Mouse (Mus musculus): ENCODE measurements at regions not wholly inside any gene's neighbourhood (a gene's known extent, or its start where the extent isn't known, plus 50 kb on each side); places are given as distances from the start of the nearest gene placed in this dataset.

GRCm38 (mm10) chr1:189584831-189585230, 103.1 kb downstream of the Cenpf start:
- 49% methylated on average over 3 of the region's 3 CpGs for WGBS
- Histone ChIP-seq H3K9ac (ENCODE audit: low read length) (no peak overlapping the region), H3K36me3 (ENCODE audit: control insufficient read depth, insufficient read depth, low read length) (no peaks in the 10 kb centered on the region), H3K4me1 (replicated peaks; ENCODE audit: control insufficient read depth, insufficient read depth, low read length) (no peaks in the 10 kb centered on the region), H3K27me3 (ENCODE audit: control insufficient read depth, insufficient read depth, low read depth, low read length) (no peaks in the 10 kb centered on the region), H3K4me2 (ENCODE audit: low read depth, low read length) (no peak overlapping the region), H3K9me3 (ENCODE audit: control insufficient read depth, low read length) (no peaks in the 10 kb centered on the region), H3K4me3 (ENCODE audit: low read length) (no peak overlapping the region), H3K27ac (ENCODE audit: low read length) (no peak overlapping the region)
- no peak for ATAC-seq (ENCODE audit: low read depth)

GRCm38 (mm10) chr1:189581427-189581826, 106.5 kb downstream of the Cenpf start:
- Histone ChIP-seq H3K27me3 (ENCODE audit: control insufficient read depth, insufficient read depth, low read depth, low read length) (no peaks in the 10 kb centered on the region), H3K4me3 (ENCODE audit: low read length) (no peak overlapping the region), H3K4me2 (ENCODE audit: low read depth, low read length) (no peak overlapping the region), H3K9ac (ENCODE audit: low read length) (no peak overlapping the region), H3K27ac (ENCODE audit: low read length) (no peak overlapping the region), H3K4me1 (replicated peaks; ENCODE audit: control insufficient read depth, insufficient read depth, low read length) (no peaks in the 10 kb centered on the region), H3K9me3 (ENCODE audit: control insufficient read depth, low read length) (no peaks in the 10 kb centered on the region), H3K36me3 (ENCODE audit: control insufficient read depth, insufficient read depth, low read length) (no peaks in the 10 kb centered on the region)
- 0 out of 2 replicates have a peak, but pooled peaks have one; percentile 21 for ATAC-seq (ENCODE audit: low read depth)
- WGBS = 67% methylated on average over 4 of the region's 4 CpGs

DNA sequence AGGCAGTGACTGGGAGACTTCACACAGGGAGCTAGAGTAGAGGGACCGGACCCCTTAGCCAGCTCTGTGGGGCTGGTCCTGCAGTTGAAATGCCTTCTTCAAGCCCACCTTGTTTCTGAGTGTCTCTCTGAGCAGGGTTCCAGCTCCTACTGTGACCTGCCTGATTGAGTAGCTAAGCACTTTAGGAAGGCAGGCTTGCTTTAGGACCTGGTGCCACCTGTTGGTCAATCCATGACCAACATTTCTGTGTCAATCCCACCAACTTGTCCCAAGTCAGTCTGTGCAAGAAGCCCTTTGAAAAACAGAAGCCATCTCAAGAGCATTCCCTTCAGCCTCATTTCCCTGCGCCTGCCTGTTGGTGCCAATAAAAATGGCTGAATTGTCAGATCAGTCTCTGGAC, 108.5 kb downstream of the Cenpf start:
- Histone ChIP-seq H3K9me3 (ENCODE audit: control insufficient read depth, low read length) (no peaks in the 10 kb centered on the region), H3K36me3 (ENCODE audit: control insufficient read depth, insufficient read depth, low read length) (no peaks in the 10 kb centered on the region), H3K4me1 (replicated peaks; ENCODE audit: control insufficient read depth, insufficient read depth, low read length) (no peaks in the 10 kb centered on the region), H3K27me3 (ENCODE audit: control insufficient read depth, insufficient read depth, low read depth, low read length) (no peaks in the 10 kb centered on the region), H3K9ac (ENCODE audit: low read length) (no peak overlapping the region), H3K4me3 (ENCODE audit: low read length) (no peak overlapping the region), H3K4me2 (ENCODE audit: low read depth, low read length) (no peak overlapping the region), H3K27ac (ENCODE audit: low read length) (no peak overlapping the region)
- ATAC-seq (ENCODE audit: low read depth) = peak; percentile 73
- 63% methylated on average over 2 of the region's 2 CpGs for WGBS

GRCm38 (mm10) chr1:189576311-189577002, 111.4 kb downstream of the Cenpf start:
- WGBS = 40% methylated on average over 11 of the region's 11 CpGs
- Histone ChIP-seq H3K4me3 (ENCODE audit: low read length) (no peak overlapping the region), H3K9me3 (ENCODE audit: control insufficient read depth, low read length) (no peaks in the 10 kb centered on the region), H3K27me3 (ENCODE audit: control insufficient read depth, insufficient read depth, low read depth, low read length) (no peaks in the 10 kb centered on the region), H3K4me2 (ENCODE audit: low read depth, low read length) (no peak overlapping the region), H3K4me1 (replicated peaks; ENCODE audit: control insufficient read depth, insufficient read depth, low read length) (no peaks in the 10 kb centered on the region), H3K9ac (ENCODE audit: low read length) (no peak overlapping the region), H3K27ac (ENCODE audit: low read length) (no peak overlapping the region), H3K36me3 (ENCODE audit: control insufficient read depth, insufficient read depth, low read length) (no peaks in the 10 kb centered on the region)
- peak; percentile 71; the same call in 1 of the 2 replicates for ATAC-seq (ENCODE audit: low read depth)

GRCm38 (mm10) chr1:189575525-189576240, 112.2 kb downstream of the Cenpf start:
- Histone ChIP-seq H3K36me3 (ENCODE audit: control insufficient read depth, insufficient read depth, low read length) (no peaks in the 10 kb centered on the region), H3K27me3 (ENCODE audit: control insufficient read depth, insufficient read depth, low read depth, low read length) (no peaks in the 10 kb centered on the region), H3K4me2 (ENCODE audit: low read depth, low read length) (no peak overlapping the region), H3K9me3 (ENCODE audit: control insufficient read depth, low read length) (no peaks in the 10 kb centered on the region), H3K27ac (ENCODE audit: low read length) (no peak overlapping the region), H3K9ac (ENCODE audit: low read length) (no peak overlapping the region), H3K4me3 (ENCODE audit: low read length) (no peak overlapping the region), H3K4me1 (replicated peaks; ENCODE audit: control insufficient read depth, insufficient read depth, low read length) (no peaks in the 10 kb centered on the region)
- WGBS = 87% methylated on average over 10 of the region's 10 CpGs
- no peak for ATAC-seq (ENCODE audit: low read depth)

DNA sequence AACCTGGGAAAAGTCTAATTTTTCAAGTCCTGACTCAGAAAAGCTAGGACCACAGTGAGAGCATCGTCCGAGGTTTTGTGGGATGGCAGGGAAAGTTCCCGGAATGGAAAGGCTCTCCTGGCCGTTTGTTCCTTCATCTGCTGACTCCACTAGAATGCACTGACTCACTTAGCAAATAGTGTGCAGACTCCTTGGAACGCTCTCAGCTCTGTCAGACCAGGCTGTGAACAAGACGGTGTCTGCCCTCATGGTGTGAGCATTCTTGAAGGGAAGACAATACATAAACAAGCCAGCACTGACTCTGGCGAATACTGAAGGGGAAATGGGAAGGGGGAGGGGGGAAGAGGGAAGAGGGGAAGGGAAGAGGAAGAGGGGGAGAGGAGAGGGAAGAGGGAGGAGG, 121.4 kb downstream of the Cenpf start:
- Histone ChIP-seq H3K9me3 (ENCODE audit: control insufficient read depth, low read length) (no peaks in the 10 kb centered on the region), H3K4me2 (ENCODE audit: low read depth, low read length) (no peak overlapping the region), H3K4me1 (replicated peaks; ENCODE audit: control insufficient read depth, insufficient read depth, low read length) (no peaks in the 10 kb centered on the region; the same call in 1 of the 2 replicates), H3K36me3 (ENCODE audit: control insufficient read depth, insufficient read depth, low read length) (no peaks in the 10 kb centered on the region), H3K27ac (ENCODE audit: low read length) (no peak overlapping the region), H3K9ac (ENCODE audit: low read length) (no peak overlapping the region), H3K27me3 (ENCODE audit: control insufficient read depth, insufficient read depth, low read depth, low read length) (no peaks in the 10 kb centered on the region), H3K4me3 (ENCODE audit: low read length) (no peak overlapping the region)
- ATAC-seq (ENCODE audit: low read depth) = peak; percentile 87
- WGBS = 7% methylated on average over 7 of the region's 7 CpGs

DNA sequence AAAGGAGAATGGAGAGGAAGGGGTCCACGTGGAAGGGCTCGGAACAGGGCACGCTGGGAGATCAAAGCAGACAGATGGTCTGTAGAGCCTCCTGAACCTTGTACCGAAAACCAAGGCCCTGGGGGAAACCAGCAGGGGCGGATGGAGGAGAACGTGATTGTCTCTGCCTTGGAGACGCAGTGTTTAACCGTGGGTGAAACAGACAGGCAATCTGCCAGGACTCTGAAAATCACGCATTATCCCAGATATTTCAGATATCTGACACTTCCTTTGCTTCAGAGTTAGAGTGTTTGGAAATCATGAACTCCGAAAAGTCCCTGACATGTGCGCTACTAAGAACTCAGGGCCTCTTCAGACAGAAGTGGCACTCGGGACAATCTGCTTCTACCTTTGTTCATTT, 126.1 kb downstream of the Cenpf start:
- H3K4me3 ChIP-seq (ENCODE audit: low read length) = no peak overlapping the region
- no peak overlapping the region for H3K9ac ChIP-seq (ENCODE audit: low read length)
- no peaks in the 10 kb centered on the region for H3K9me3 ChIP-seq (ENCODE audit: control insufficient read depth, low read length)
- H3K4me1 ChIP-seq (replicated peaks; ENCODE audit: control insufficient read depth, insufficient read depth, low read length) = no peaks in the 10 kb centered on the region; the same call in 1 of the 2 replicates
- no peak overlapping the region for H3K4me2 ChIP-seq (ENCODE audit: low read depth, low read length)
- no peak overlapping the region for H3K27ac ChIP-seq (ENCODE audit: low read length)
- no peaks in the 10 kb centered on the region for H3K36me3 ChIP-seq (ENCODE audit: control insufficient read depth, insufficient read depth, low read length)
- peak; percentile 29; the same call in 1 of the 2 replicates for ATAC-seq (ENCODE audit: low read depth)
- H3K27me3 ChIP-seq (ENCODE audit: control insufficient read depth, insufficient read depth, low read depth, low read length) = no peaks in the 10 kb centered on the region
- WGBS = 51% methylated on average over 12 of the region's 12 CpGs

DNA sequence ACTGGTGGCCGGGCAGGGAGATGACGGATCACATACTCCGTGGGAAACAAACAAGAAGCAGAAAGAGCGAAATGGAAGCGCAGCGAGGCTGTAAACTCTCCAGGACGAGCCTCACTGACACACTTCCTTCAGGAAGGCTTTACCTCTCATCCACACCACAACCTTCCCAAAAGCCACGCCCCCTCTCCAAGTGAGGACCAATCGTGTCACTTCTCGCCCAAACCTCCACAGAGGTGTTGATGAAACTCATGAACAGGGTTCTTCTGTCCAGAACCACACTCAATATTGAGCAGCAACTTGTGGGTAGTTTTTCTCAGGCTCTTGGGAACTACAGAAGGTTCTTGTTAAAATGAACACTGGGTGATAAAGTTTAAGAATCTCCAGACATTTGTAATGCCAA, 127.3 kb downstream of the Cenpf start:
- Histone ChIP-seq H3K9ac (ENCODE audit: low read length) (no peak overlapping the region), H3K27me3 (ENCODE audit: control insufficient read depth, insufficient read depth, low read depth, low read length) (no peaks in the 10 kb centered on the region), H3K36me3 (ENCODE audit: control insufficient read depth, insufficient read depth, low read length) (no peaks in the 10 kb centered on the region), H3K4me3 (ENCODE audit: low read length) (no peak overlapping the region), H3K9me3 (ENCODE audit: control insufficient read depth, low read length) (peaks cover under 1% of the 10 kb centered on the region; the same call in 1 of the 2 replicates), H3K4me2 (ENCODE audit: low read depth, low read length) (no peak overlapping the region), H3K4me1 (replicated peaks; ENCODE audit: control insufficient read depth, insufficient read depth, low read length) (no peaks in the 10 kb centered on the region), H3K27ac (ENCODE audit: low read length) (no peak overlapping the region)
- no peak for ATAC-seq (ENCODE audit: low read depth)
- 23% methylated on average over 10 of the region's 10 CpGs for WGBS

DNA sequence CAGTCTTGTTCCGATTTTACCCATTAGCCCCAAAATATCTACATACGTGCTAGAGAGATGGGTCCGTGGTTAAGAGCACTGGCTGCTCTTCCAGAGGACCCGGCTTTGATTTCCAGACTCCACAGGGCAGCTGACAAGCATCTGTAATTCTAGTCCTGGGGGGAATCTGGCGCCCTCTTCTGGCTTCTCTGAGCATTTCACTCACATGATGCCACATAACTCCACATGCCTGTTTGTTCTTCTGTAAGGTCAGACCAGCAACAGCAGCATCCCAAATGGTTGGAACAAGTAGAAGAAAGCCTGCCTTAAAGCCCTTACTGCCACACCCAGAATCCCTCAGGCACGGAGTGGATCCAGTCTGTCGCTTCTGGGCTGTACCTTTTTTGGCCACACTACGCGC, 137.0 kb downstream of the Cenpf start:
- no peaks in the 10 kb centered on the region for H3K36me3 ChIP-seq (ENCODE audit: control insufficient read depth, insufficient read depth, low read length)
- peaks cover 3% of the 10 kb centered on the region; the same call in 1 of the 2 replicates for H3K4me1 ChIP-seq (replicated peaks; ENCODE audit: control insufficient read depth, insufficient read depth, low read length)
- H3K27me3 ChIP-seq (ENCODE audit: control insufficient read depth, insufficient read depth, low read depth, low read length) = no peaks in the 10 kb centered on the region
- no peak for ATAC-seq (ENCODE audit: low read depth)
- peaks cover 3% of the 10 kb centered on the region; the same call in 1 of the 2 replicates for H3K9me3 ChIP-seq (ENCODE audit: control insufficient read depth, low read length)
- H3K4me3 ChIP-seq (ENCODE audit: low read length) = no peak overlapping the region
- no peak overlapping the region for H3K4me2 ChIP-seq (ENCODE audit: low read depth, low read length)
- no peak overlapping the region for H3K27ac ChIP-seq (ENCODE audit: low read length)
- no peak overlapping the region for H3K9ac ChIP-seq (ENCODE audit: low read length)
- 84% methylated on average over 9 of the region's 9 CpGs for WGBS

Measured in lung, embryonic 16.5 days (tissue).